Mouse (Mus musculus) cerebellum, adult 2 months (tissue): ENCODE data around the gene Gng2.

ENCODE experiments used
- CTCF ChIP-seq: fragments of 200-500 bp; IDR thresholded peaks from 2 replicates; pipeline ENCODE4 v1.5.1; 2011; ENCODE audit warnings: low read depth, mild to moderate bottlenecking, control low read depth, low read length, moderate library complexity, borderline replicate concordance; ENCODE audit not compliant: insufficient read depth
- POLR2A ChIP-seq: fragments of 200-500 bp; IDR thresholded peaks from 2 replicates; pipeline ENCODE4 v1.6.1; 2011; ENCODE audit warnings: low read length, control low read depth, borderline replicate concordance; ENCODE audit not compliant: insufficient read depth

DNA sequence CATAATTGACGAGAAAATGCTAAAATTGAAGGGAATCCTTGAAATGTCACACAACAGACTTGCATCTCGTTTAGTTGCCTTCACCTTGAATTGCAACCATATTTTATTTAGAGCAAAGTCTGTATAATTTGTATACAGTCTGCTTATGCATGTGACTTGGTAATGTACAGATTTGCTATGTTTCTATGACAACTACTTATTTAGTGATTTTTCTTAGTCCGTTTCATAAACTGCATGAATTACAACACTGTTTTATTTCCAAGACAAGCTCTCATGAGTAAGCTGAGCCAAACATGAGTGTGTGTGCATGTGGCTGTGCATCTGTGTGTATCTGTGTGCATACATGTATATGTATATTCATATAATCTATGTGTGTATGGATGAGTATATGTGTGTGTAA is 42.1 kb upstream of the Gng2 start:
- no peak for TF ChIP-seq CTCF
- TF ChIP-seq POLR2A = no peak
